Mouse (Mus musculus): Measurements from ENCODE around the gene Tmem181a. TPM values are rescaled to one million over a fixed set of nuclear protein-coding genes. Genes with fewer than 3 reads are reported as not detected.
"Not testable (repeated sequence)": the region's sequence is repeated elsewhere in the genome, so short reads cannot be mapped to it uniquely, and the experiment has no call there.

The Tmem181a gene
- polyA plus RNA-seq, 1 experiment from 2014 or later, result 52.4 TPM

- H3K4me3 ChIP-seq (replicated peaks; ENCODE audit: low read length), result peak within 1 kb of the TSS; percentile 44
- H3K36me3 ChIP-seq (ENCODE audit: control insufficient read depth, insufficient read depth); H3K27me3 ChIP-seq (replicated peaks; ENCODE audit: control insufficient read depth, insufficient read depth, low read length); H3K9me3 ChIP-seq (ENCODE audit: control insufficient read depth, low read length); H3K4me1 ChIP-seq (replicated peaks; ENCODE audit: control insufficient read depth, insufficient read depth, low read length); H3K27ac ChIP-seq (ENCODE audit: low read length): not testable (repeated sequence)
- 9% methylated on average over 23 of the region's 23 CpGs for WGBS
- H3K4me2 ChIP-seq (ENCODE audit: low read length), result peak within 1 kb of the TSS; percentile 51
- ATAC-seq, result peak; percentile 81
- H3K9ac ChIP-seq (replicated peaks; ENCODE audit: low read depth, low read length), result peak within 1 kb of the TSS; percentile 51; the same call in 1 of the 2 replicates
These were observed 60.8 kb downstream of the Tmem181a start, which contains the start of gene Dynlt1a for GRCm38 (mm10) chr17:6317339-6317985. Gene Dynlt1a, minus strand, starts transcription at chr17:6317500.

GRCm38 (mm10) chr17:6321081-6321777 lies 64.6 kb downstream of the Tmem181a start:
- Histone ChIP-seq H3K4me2 (ENCODE audit: low read length) (0 out of 2 replicates have a peak overlapping the region, but pooled peaks have one; percentile 24), H3K4me3 (replicated peaks; ENCODE audit: low read length) (peak overlapping the region; percentile 27)
- not testable (repeated sequence) for H3K27me3 ChIP-seq (replicated peaks; ENCODE audit: control insufficient read depth, insufficient read depth, low read length); H3K9me3 ChIP-seq (ENCODE audit: control insufficient read depth, low read length); H3K9ac ChIP-seq (replicated peaks; ENCODE audit: low read depth, low read length); H3K27ac ChIP-seq (ENCODE audit: low read length); H3K36me3 ChIP-seq (ENCODE audit: control insufficient read depth, insufficient read depth); H3K4me1 ChIP-seq (replicated peaks; ENCODE audit: control insufficient read depth, insufficient read depth, low read length)
- 0% methylated on average over 2 of the region's 60 CpGs for WGBS
- peak; percentile 83 for ATAC-seq

- H3K9me3 ChIP-seq (ENCODE audit: control insufficient read depth, low read length); ATAC-seq; H3K27ac ChIP-seq (ENCODE audit: low read length); H3K4me1 ChIP-seq (replicated peaks; ENCODE audit: control insufficient read depth, insufficient read depth, low read length); H3K36me3 ChIP-seq (ENCODE audit: control insufficient read depth, insufficient read depth); H3K4me3 ChIP-seq (replicated peaks; ENCODE audit: low read length); H3K4me2 ChIP-seq (ENCODE audit: low read length); H3K9ac ChIP-seq (replicated peaks; ENCODE audit: low read depth, low read length); H3K27me3 ChIP-seq (replicated peaks; ENCODE audit: control insufficient read depth, insufficient read depth, low read length): not testable (repeated sequence)
- WGBS, result no CpG with 5 or more reads among the region's 10 CpGs
These were observed 65.1 kb downstream of the Tmem181a start for GRCm38 (mm10) chr17:6321778-6322101.

- not testable (repeated sequence) for H3K9me3 ChIP-seq (ENCODE audit: control insufficient read depth, low read length); H3K27ac ChIP-seq (ENCODE audit: low read length); H3K4me3 ChIP-seq (replicated peaks; ENCODE audit: low read length); H3K9ac ChIP-seq (replicated peaks; ENCODE audit: low read depth, low read length); H3K4me1 ChIP-seq (replicated peaks; ENCODE audit: control insufficient read depth, insufficient read depth, low read length); H3K36me3 ChIP-seq (ENCODE audit: control insufficient read depth, insufficient read depth); H3K27me3 ChIP-seq (replicated peaks; ENCODE audit: control insufficient read depth, insufficient read depth, low read length); ATAC-seq; H3K4me2 ChIP-seq (ENCODE audit: low read length)
- WGBS, result 55% methylated on average over 10 of the region's 10 CpGs
These were observed 68.4 kb downstream of the Tmem181a start for GRCm38 (mm10) chr17:6325021-6325420.

- not testable (repeated sequence) for H3K4me2 ChIP-seq (ENCODE audit: low read length); H3K9ac ChIP-seq (replicated peaks; ENCODE audit: low read depth, low read length); H3K36me3 ChIP-seq (ENCODE audit: control insufficient read depth, insufficient read depth); H3K27me3 ChIP-seq (replicated peaks; ENCODE audit: control insufficient read depth, insufficient read depth, low read length); H3K9me3 ChIP-seq (ENCODE audit: control insufficient read depth, low read length); ATAC-seq; H3K4me1 ChIP-seq (replicated peaks; ENCODE audit: control insufficient read depth, insufficient read depth, low read length); H3K4me3 ChIP-seq (replicated peaks; ENCODE audit: low read length); H3K27ac ChIP-seq (ENCODE audit: low read length)
- 63% methylated on average over 6 of the region's 6 CpGs for WGBS
These were observed 68.9 kb downstream of the Tmem181a start for GRCm38 (mm10) chr17:6325543-6325942.

- 94% methylated on average over 7 of the region's 7 CpGs for WGBS
These were observed 70.9 kb downstream of the Tmem181a start for GRCm38 (mm10) chr17:6327554-6327953.

GRCm38 (mm10) chr17:6328997-6329396 lies 72.3 kb downstream of the Tmem181a start:
- not testable (repeated sequence) for H3K27ac ChIP-seq (ENCODE audit: low read length); H3K36me3 ChIP-seq (ENCODE audit: control insufficient read depth, insufficient read depth); H3K9me3 ChIP-seq (ENCODE audit: control insufficient read depth, low read length); H3K4me3 ChIP-seq (replicated peaks; ENCODE audit: low read length); H3K4me1 ChIP-seq (replicated peaks; ENCODE audit: control insufficient read depth, insufficient read depth, low read length); H3K27me3 ChIP-seq (replicated peaks; ENCODE audit: control insufficient read depth, insufficient read depth, low read length); ATAC-seq; H3K4me2 ChIP-seq (ENCODE audit: low read length); H3K9ac ChIP-seq (replicated peaks; ENCODE audit: low read depth, low read length)
- 81% methylated on average over 3 of the region's 4 CpGs for WGBS

More at GRCm38 (mm10) chr17:6327554-6327953, 70.9 kb downstream of the Tmem181a start:
- H3K9ac ChIP-seq (replicated peaks; ENCODE audit: low read depth, low read length); H3K4me2 ChIP-seq (ENCODE audit: low read length); H3K36me3 ChIP-seq (ENCODE audit: control insufficient read depth, insufficient read depth); H3K27me3 ChIP-seq (replicated peaks; ENCODE audit: control insufficient read depth, insufficient read depth, low read length); H3K4me1 ChIP-seq (replicated peaks; ENCODE audit: control insufficient read depth, insufficient read depth, low read length); H3K4me3 ChIP-seq (replicated peaks; ENCODE audit: low read length); H3K27ac ChIP-seq (ENCODE audit: low read length); H3K9me3 ChIP-seq (ENCODE audit: control insufficient read depth, low read length); ATAC-seq: not testable (repeated sequence)

GRCm38 (mm10) chr17:6342606-6343294 lies 86.1 kb downstream of the Tmem181a start:
- not testable (repeated sequence) for H3K4me3 ChIP-seq (replicated peaks; ENCODE audit: low read length)

GRCm38 (mm10) chr17:6355256-6355655 lies 98.6 kb downstream of the Tmem181a start:
- WGBS, result 90% methylated on average over 10 of the region's 10 CpGs

More at GRCm38 (mm10) chr17:6342606-6343294, 86.1 kb downstream of the Tmem181a start:
- ATAC-seq; H3K9me3 ChIP-seq (ENCODE audit: control insufficient read depth, low read length); H3K36me3 ChIP-seq (ENCODE audit: control insufficient read depth, insufficient read depth); H3K9ac ChIP-seq (replicated peaks; ENCODE audit: low read depth, low read length); H3K4me1 ChIP-seq (replicated peaks; ENCODE audit: control insufficient read depth, insufficient read depth, low read length); H3K4me2 ChIP-seq (ENCODE audit: low read length); H3K27me3 ChIP-seq (replicated peaks; ENCODE audit: control insufficient read depth, insufficient read depth, low read length); H3K27ac ChIP-seq (ENCODE audit: low read length): not testable (repeated sequence)
- WGBS, result no CpG with 5 or more reads among the region's 12 CpGs

More at GRCm38 (mm10) chr17:6355256-6355655, 98.6 kb downstream of the Tmem181a start:
- H3K4me1 ChIP-seq (replicated peaks; ENCODE audit: control insufficient read depth, insufficient read depth, low read length); H3K27me3 ChIP-seq (replicated peaks; ENCODE audit: control insufficient read depth, insufficient read depth, low read length); H3K4me3 ChIP-seq (replicated peaks; ENCODE audit: low read length); ATAC-seq; H3K36me3 ChIP-seq (ENCODE audit: control insufficient read depth, insufficient read depth); H3K4me2 ChIP-seq (ENCODE audit: low read length); H3K9ac ChIP-seq (replicated peaks; ENCODE audit: low read depth, low read length); H3K27ac ChIP-seq (ENCODE audit: low read length); H3K9me3 ChIP-seq (ENCODE audit: control insufficient read depth, low read length): not testable (repeated sequence)
